Mouse (Mus musculus): ENCODE measurements around the gene Cmtm4. TPM values are rescaled to one million over a fixed set of nuclear protein-coding genes. Genes with fewer than 3 reads are reported as not detected.

Gene Cmtm4
- total RNA-seq, 2 experiments from 2014 or later, result 10.5 to 10.6 TPM

GRCm38 (mm10) chr8:104380961-104381411 lies 14.6 kb downstream of the Cmtm4 start:
- intact Hi-C loops (cut with DNase I), result no loop called here
- no peak for DNase-seq (ENCODE audit: low spot score)

- intact Hi-C loops (cut with DNase I), result no loop called here
Observed at GRCm38 (mm10) chr8:104380269-104380668, 15.3 kb downstream of the Cmtm4 start.

GRCm38 (mm10) chr8:104379301-104379836 lies 16.2 kb downstream of the Cmtm4 start:
- DNase-seq (ENCODE audit: low spot score), result no peak
- intact Hi-C loops (cut with DNase I), result no loop called here

More at GRCm38 (mm10) chr8:104380269-104380668, 15.3 kb downstream of the Cmtm4 start:
- no peak for DNase-seq (ENCODE audit: low spot score)

- intact Hi-C loops (cut with DNase I), result no loop called here
- no peak for DNase-seq (ENCODE audit: low spot score)
Observed at GRCm38 (mm10) chr8:104376669-104377068, 18.9 kb downstream of the Cmtm4 start.

- DNase-seq (ENCODE audit: low spot score), result no peak
- intact Hi-C loops (cut with DNase I), result no loop called here
Observed at GRCm38 (mm10) chr8:104375959-104376358, 19.6 kb downstream of the Cmtm4 start.

GRCm38 (mm10) chr8:104374864-104375846 lies 20.5 kb downstream of the Cmtm4 start:
- intact Hi-C loops (cut with DNase I), result no loop called here
- no peak for DNase-seq (ENCODE audit: low spot score)

GRCm38 (mm10) chr8:104374269-104374668 lies 21.3 kb downstream of the Cmtm4 start:
- intact Hi-C loops (cut with DNase I), result no loop called here
- DNase-seq (ENCODE audit: low spot score), result no peak

GRCm38 (mm10) chr8:104373779-104374178 lies 21.8 kb downstream of the Cmtm4 start:
- intact Hi-C loops (cut with DNase I), result no loop called here
- no peak for DNase-seq (ENCODE audit: low spot score)

GRCm38 (mm10) chr8:104371121-104371520 lies 24.5 kb downstream of the Cmtm4 start:
- intact Hi-C loops (cut with DNase I), result no loop called here

GRCm38 (mm10) chr8:104370071-104370470 lies 25.5 kb downstream of the Cmtm4 start:
- intact Hi-C loops (cut with DNase I), result no loop called here
- no peak for DNase-seq (ENCODE audit: low spot score)

More at GRCm38 (mm10) chr8:104371121-104371520, 24.5 kb downstream of the Cmtm4 start:
- DNase-seq (ENCODE audit: low spot score), result no peak

GRCm38 (mm10) chr8:104369591-104369990 lies 26.0 kb downstream of the Cmtm4 start:
- intact Hi-C loops (cut with DNase I), result no loop called here
- no peak for DNase-seq (ENCODE audit: low spot score)

GRCm38 (mm10) chr8:104367398-104367797 lies 28.2 kb downstream of the Cmtm4 start:
- intact Hi-C loops (cut with DNase I), result no loop called here
- DNase-seq (ENCODE audit: low spot score), result no peak

GRCm38 (mm10) chr8:104365695-104366094 lies 29.9 kb downstream of the Cmtm4 start:
- intact Hi-C loops (cut with DNase I), result no loop called here
- no peak for DNase-seq (ENCODE audit: low spot score)

GRCm38 (mm10) chr8:104359778-104360456 lies 35.7 kb downstream of the Cmtm4 start:
- no peak for DNase-seq (ENCODE audit: low spot score)
- intact Hi-C loops (cut with DNase I), result no loop called here

- DNase-seq (ENCODE audit: low spot score), result no peak
- intact Hi-C loops (cut with DNase I), result no loop called here
Observed at GRCm38 (mm10) chr8:104358637-104359036, 37.0 kb downstream of the Cmtm4 start.

- intact Hi-C loops (cut with DNase I), result no loop called here
- no peak for DNase-seq (ENCODE audit: low spot score)
Observed at GRCm38 (mm10) chr8:104354504-104354903, 41.1 kb downstream of the Cmtm4 start.

GRCm38 (mm10) chr8:104353186-104353585 lies 42.4 kb downstream of the Cmtm4 start:
- intact Hi-C loops (cut with DNase I), result no loop called here
- no peak for DNase-seq (ENCODE audit: low spot score)

- intact Hi-C loops (cut with DNase I), result no loop called here
- no peak for DNase-seq (ENCODE audit: low spot score)
Observed at GRCm38 (mm10) chr8:104350047-104350446, 45.6 kb downstream of the Cmtm4 start.

- no peak for DNase-seq (ENCODE audit: low spot score)
- intact Hi-C loops (cut with DNase I), result loop anchor here (5.0 to 10.0 kb wide), 2 partner anchors 43 to 204 kb away; no protein-coding TSS in a partner anchor
Observed at GRCm38 (mm10) chr8:104348971-104349370, 46.6 kb downstream of the Cmtm4 start.

GRCm38 (mm10) chr8:104346706-104347105 lies 48.9 kb downstream of the Cmtm4 start:
- intact Hi-C loops (cut with DNase I), result loop anchor here (5.0 to 10.0 kb wide), 2 partner anchors 46 to 202 kb away; no protein-coding TSS in a partner anchor
- DNase-seq (ENCODE audit: low spot score), result no peak

All from heart, postnatal 25 days (tissue).